Mouse (Mus musculus) telencephalon, adult 2 months (tissue): ENCODE measurements around the gene Fam196a.

Experiments used
- DNase-seq: peaks from one replicate; pipeline ENCODE4 v3.0.0-alpha.2; 2011; ENCODE audit warnings: low read depth, low spot score

The Fam196a gene

GRCm38 (mm10) chr7:134937927-134938609, at the start of gene Fam196a:
TSS of gene Fam196a (minus strand) at chr7:134938430.
- peak; percentile 65 for DNase-seq

GRCm38 (mm10) chr7:134961608-134962007, 23.4 kb upstream of the Fam196a start:
- no peak for DNase-seq

GRCm38 (mm10) chr7:134960871-134961270, 22.6 kb upstream of the Fam196a start:
- no peak for DNase-seq

- no peak for DNase-seq
Observed at GRCm38 (mm10) chr7:134959086-134959485, 20.9 kb upstream of the Fam196a start.

GRCm38 (mm10) chr7:134945925-134946716, 7.9 kb upstream of the Fam196a start:
- peak; percentile 42 for DNase-seq

GRCm38 (mm10) chr7:134943701-134944100, 5.5 kb upstream of the Fam196a start:
- no peak for DNase-seq

- DNase-seq = no peak
Observed at GRCm38 (mm10) chr7:134943063-134943462, 4.8 kb upstream of the Fam196a start.

- no peak for DNase-seq
Observed at GRCm38 (mm10) chr7:134941891-134942290, 3.7 kb upstream of the Fam196a start.

- DNase-seq = no peak
Observed at GRCm38 (mm10) chr7:134937471-134937926, 731 bp downstream of the Fam196a start.

- no peak for DNase-seq
Observed at GRCm38 (mm10) chr7:134931886-134932285, 6.3 kb downstream of the Fam196a start.

- no peak for DNase-seq
Observed at GRCm38 (mm10) chr7:134901992-134902391, 36.2 kb downstream of the Fam196a start.

GRCm38 (mm10) chr7:134899462-134899861, 38.8 kb downstream of the Fam196a start:
- no peak for DNase-seq

- DNase-seq = no peak
Observed at GRCm38 (mm10) chr7:134894604-134895003, 43.6 kb downstream of the Fam196a start.

- DNase-seq = peak; percentile 2
Observed at GRCm38 (mm10) chr7:134892972-134893371, 45.3 kb downstream of the Fam196a start.

- DNase-seq = no peak
Observed at GRCm38 (mm10) chr7:134892449-134892871, 45.8 kb downstream of the Fam196a start.

GRCm38 (mm10) chr7:134883516-134883915, 54.7 kb downstream of the Fam196a start:
- DNase-seq = no peak

- DNase-seq = no peak
Observed at GRCm38 (mm10) chr7:134880431-134880830, 57.8 kb downstream of the Fam196a start.

GRCm38 (mm10) chr7:134878985-134879384, 59.2 kb downstream of the Fam196a start:
- no peak for DNase-seq

- no peak for DNase-seq
Observed at GRCm38 (mm10) chr7:134872981-134873380, 65.2 kb downstream of the Fam196a start.

GRCm38 (mm10) chr7:134872511-134872910, 65.7 kb downstream of the Fam196a start:
- no peak for DNase-seq

GRCm38 (mm10) chr7:134864175-134864574, 74.1 kb downstream of the Fam196a start:
- no peak for DNase-seq

- no peak for DNase-seq
Observed at GRCm38 (mm10) chr7:134862000-134862399, 76.2 kb downstream of the Fam196a start.

GRCm38 (mm10) chr7:134842751-134843150, 95.5 kb downstream of the Fam196a start:
- no peak for DNase-seq
